Mouse (Mus musculus) common myeloid progenitor, adult 5-6 weeks (primary cell): ENCODE data around the gene Rreb1. TPM values are rescaled to one million over a fixed set of nuclear protein-coding genes. Genes with fewer than 3 reads are reported as not detected.
A peak's percentile ranks its signal among the peaks of the same experiment; 100 is the strongest.

Source experiments
- ATAC-seq: replicated peaks from 2 replicates; pipeline ENCODE4 v1.8.0; 2016; ENCODE audit warnings: low read depth, mild to moderate bottlenecking, moderate TSS enrichment, inconsistent platforms; ENCODE audit not compliant: poor library complexity, severe bottlenecking
- total RNA-seq: library from RNA; stranded (forward); fragments of 200-1000, 187-1606 nt; gene quantifications from 2 replicates; pipeline ENCODE4 v1.2.3, GENCODE M21; 2017

Gene Rreb1
- total RNA-seq, 1 experiment from 2014 or later, result 32.0 TPM

GRCm38 (mm10) chr13:37993704-37994404 is 215.7 kb downstream of the Rreb1 start, which contains the start of gene Ssr1:
Ssr1 (minus strand) TSS chr13:37994217.
- peak; percentile 87 for ATAC-seq

- ATAC-seq, result no peak
These were observed 216.2 kb downstream of the Rreb1 start for GRCm38 (mm10) chr13:37994405-37994749.

- no peak for ATAC-seq
These were observed 221.5 kb downstream of the Rreb1 start for GRCm38 (mm10) chr13:37999713-38000112.

Other genes starting within 250 kb of the Rreb1 start
- gene Ssr1, start 215.8 kb downstream of the Rreb1 start, total RNA-seq, result 123 and 138 TPM in 2 replicates